Mouse (Mus musculus): Measurements from ENCODE around the gene Srpk3.
A peak's percentile ranks its signal among the peaks of the same experiment; 100 is the strongest.
"Not testable (repeated sequence)": the region's sequence is repeated elsewhere in the genome, so short reads cannot be mapped to it uniquely, and the experiment has no call there.

Srpk3 gene

GRCm38 (mm10) chrX:73774168-73774760 lies at the start of gene Srpk3:
Gene Srpk3 (plus strand): TSS chrX:73774405.
- DNase-seq (ENCODE audit: low read depth): no peak

GRCm38 (mm10) chrX:73730908-73731307 lies 43.3 kb upstream of the Srpk3 start:
- no peak for DNase-seq (ENCODE audit: low read depth)

GRCm38 (mm10) chrX:73738155-73738554 lies 36.0 kb upstream of the Srpk3 start:
- DNase-seq (ENCODE audit: low read depth): no peak

GRCm38 (mm10) chrX:73739151-73739550 lies 35.1 kb upstream of the Srpk3 start:
- no peak for DNase-seq (ENCODE audit: low read depth)

GRCm38 (mm10) chrX:73739841-73740240 lies 34.4 kb upstream of the Srpk3 start:
- not testable (repeated sequence) for DNase-seq (ENCODE audit: low read depth)

GRCm38 (mm10) chrX:73744774-73745481 lies 29.3 kb upstream of the Srpk3 start:
- DNase-seq (ENCODE audit: low read depth): peak; percentile 1

GRCm38 (mm10) chrX:73748977-73749376 lies 25.2 kb upstream of the Srpk3 start:
- DNase-seq (ENCODE audit: low read depth): peak; percentile 2

- DNase-seq (ENCODE audit: low read depth): no peak
Measured at GRCm38 (mm10) chrX:73756334-73757140, 17.7 kb upstream of the Srpk3 start, which contains the start of gene Plxnb3. Gene Plxnb3 (plus strand): TSS chrX:73757090.

GRCm38 (mm10) chrX:73758611-73759290 lies 15.5 kb upstream of the Srpk3 start:
- no peak for DNase-seq (ENCODE audit: low read depth)

GRCm38 (mm10) chrX:73765311-73765710 lies 8.9 kb upstream of the Srpk3 start:
- DNase-seq (ENCODE audit: low read depth): no peak

- no peak for DNase-seq (ENCODE audit: low read depth)
Measured at GRCm38 (mm10) chrX:73767267-73767666, 6.9 kb upstream of the Srpk3 start.

- no peak for DNase-seq (ENCODE audit: low read depth)
Measured at GRCm38 (mm10) chrX:73774802-73775483, 738 bp downstream of the Srpk3 start.

- DNase-seq (ENCODE audit: low read depth): no peak
Measured at GRCm38 (mm10) chrX:73782227-73782626, 8.0 kb downstream of the Srpk3 start.

GRCm38 (mm10) chrX:73785666-73786065 lies 11.5 kb downstream of the Srpk3 start:
- DNase-seq (ENCODE audit: low read depth): no peak

- DNase-seq (ENCODE audit: low read depth): peak; percentile 92
Measured at GRCm38 (mm10) chrX:73786364-73787224, 12.4 kb downstream of the Srpk3 start, which contains the start of the genes Idh3g and Ssr4. Gene Idh3g (minus strand): TSS chrX:73786897. Gene Ssr4 (plus strand): TSS chrX:73787028.

GRCm38 (mm10) chrX:73787225-73787558 lies 13.0 kb downstream of the Srpk3 start:
- DNase-seq (ENCODE audit: low read depth): no peak

- no peak for DNase-seq (ENCODE audit: low read depth)
Measured at GRCm38 (mm10) chrX:73788501-73788900, 14.3 kb downstream of the Srpk3 start.

- DNase-seq (ENCODE audit: low read depth): no peak
Measured at GRCm38 (mm10) chrX:73793039-73793438, 18.8 kb downstream of the Srpk3 start.

GRCm38 (mm10) chrX:73793505-73793904 lies 19.3 kb downstream of the Srpk3 start:
- DNase-seq (ENCODE audit: low read depth): no peak

- no peak for DNase-seq (ENCODE audit: low read depth)
Measured at GRCm38 (mm10) chrX:73797511-73797910, 23.3 kb downstream of the Srpk3 start.

- DNase-seq (ENCODE audit: low read depth): peak; percentile 36
Measured at GRCm38 (mm10) chrX:73798502-73798901, 24.3 kb downstream of the Srpk3 start.

All from c-Kit-positive CD71-positive TER-119-negative erythroid progenitor cells, embryonic 14.5 days (primary cell).